Mouse (Mus musculus): ENCODE results near the gene Zdhhc14.

GRCm38 (mm10) chr17:5710320-5711104 lies 218.2 kb downstream of the Zdhhc14 start:
- TF ChIP-seq CTCF (IDR thresholded peaks at IDR 0.05; ENCODE audit: low read depth), result no peak
- no peak for TF ChIP-seq EP300 (optimal IDR thresholded peaks at IDR 0.05)
